Mouse (Mus musculus) lung, adult 18-20 months (tissue): Measurements from ENCODE around the gene Nuf2.
"Not testable (repeated sequence)": the region's sequence is repeated elsewhere in the genome, so short reads cannot be mapped to it uniquely, and the experiment has no call there.

ENCODE experiments used
- DNase-seq, 2 experiments: peaks; one replicate each; pipeline ENCODE4 v3.0.0; 2022; ENCODE audit warnings: mixed read lengths in 2 of 2

The Nuf2 gene

DNA sequence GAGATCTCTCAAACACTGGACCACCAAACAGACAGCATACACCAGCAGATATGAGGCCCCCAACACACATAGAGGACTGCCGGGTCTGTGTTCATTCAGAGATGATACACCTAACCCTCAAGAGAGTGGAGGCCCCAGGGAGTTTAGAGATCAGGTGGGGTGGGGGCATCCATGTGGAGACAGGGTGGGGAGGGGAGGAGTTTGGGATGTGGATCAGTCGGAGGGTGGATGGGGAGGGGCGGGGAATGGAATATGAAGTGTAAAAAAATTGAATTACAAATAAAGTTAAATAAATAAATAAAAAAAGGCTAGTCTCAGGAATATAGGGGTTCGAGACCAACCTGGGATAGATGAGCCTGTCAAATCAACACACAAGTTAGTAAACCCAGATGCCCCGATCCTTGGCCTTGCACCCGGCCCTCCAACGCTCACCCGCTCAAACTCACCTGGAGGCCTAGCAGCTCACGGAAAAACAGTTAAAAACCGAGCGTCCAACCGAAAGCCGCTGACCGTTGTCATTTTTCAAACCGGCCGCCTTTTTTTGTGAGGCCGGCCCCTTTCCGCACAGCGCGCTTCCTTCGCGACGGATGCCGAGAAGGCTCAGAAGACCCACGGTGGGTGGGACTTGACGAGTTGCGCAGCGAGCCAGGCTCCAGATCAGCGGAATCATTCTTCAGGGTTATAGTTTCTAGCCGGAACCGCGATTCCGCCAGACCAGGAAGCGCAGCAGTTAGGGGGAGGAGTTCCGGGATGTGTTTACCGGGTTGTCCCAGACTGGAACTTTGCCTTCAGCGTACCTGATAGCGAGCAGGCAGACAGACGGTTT lies at the start of gene Nuf2:
Nuf2 (minus strand) TSS at position 589 of the 826 bp plus-strand sequence.
- peak; percentile 98 for DNase-seq

- no peak for DNase-seq
These were observed 48.3 kb upstream of the Nuf2 start for GRCm38 (mm10) chr1:169579572-169579971.

DNA sequence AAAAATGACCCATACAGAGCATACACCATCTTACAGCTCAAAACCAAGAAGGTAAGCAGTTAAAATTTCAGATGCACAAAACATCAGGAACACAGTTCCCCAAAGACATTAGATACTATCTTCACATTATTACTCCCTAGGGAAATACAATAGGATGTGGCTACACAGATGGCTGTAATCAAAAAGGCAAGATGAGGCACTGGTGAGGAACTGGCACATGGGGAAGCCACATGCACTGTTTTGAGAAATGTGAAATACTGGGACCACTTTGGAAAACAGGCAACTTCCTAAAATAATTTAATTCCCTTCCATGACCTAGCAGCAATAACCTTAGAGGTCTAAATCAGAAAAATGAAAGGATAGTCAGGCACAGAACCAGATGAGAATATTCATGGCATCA lies 42.9 kb upstream of the Nuf2 start:
- DNase-seq = no peak

- no peak for DNase-seq
These were observed 24.4 kb upstream of the Nuf2 start for GRCm38 (mm10) chr1:169555621-169556020.

- no peak for DNase-seq
These were observed 23.8 kb upstream of the Nuf2 start for GRCm38 (mm10) chr1:169555019-169555418.

GRCm38 (mm10) chr1:169553446-169553845 lies 22.2 kb upstream of the Nuf2 start:
- DNase-seq = no peak

DNA sequence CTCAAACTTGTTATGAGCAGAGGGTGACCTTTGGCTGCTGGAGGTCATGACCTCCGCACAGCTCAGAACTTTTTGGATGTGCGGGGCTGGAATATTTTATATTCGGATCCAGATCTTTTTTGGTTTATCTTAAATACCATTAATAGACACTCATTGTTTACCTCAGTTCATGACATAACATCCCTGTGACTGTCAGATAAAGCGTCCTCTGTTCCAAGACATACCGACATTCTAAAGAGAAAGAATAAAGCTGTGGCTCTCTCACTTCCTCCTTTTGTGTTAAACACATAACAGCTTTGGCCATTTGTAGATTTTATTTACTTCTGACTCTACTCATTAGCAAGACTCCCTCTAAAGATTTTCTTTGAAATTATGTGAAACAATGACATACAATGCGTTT lies 9.2 kb upstream of the Nuf2 start:
- DNase-seq = no peak

GRCm38 (mm10) chr1:169531702-169532535 lies 655 bp upstream of the Nuf2 start:
- peak; percentile 64 to 70 for DNase-seq

GRCm38 (mm10) chr1:169529996-169530518 lies 1.2 kb downstream of the Nuf2 start:
- no peak for DNase-seq

DNA sequence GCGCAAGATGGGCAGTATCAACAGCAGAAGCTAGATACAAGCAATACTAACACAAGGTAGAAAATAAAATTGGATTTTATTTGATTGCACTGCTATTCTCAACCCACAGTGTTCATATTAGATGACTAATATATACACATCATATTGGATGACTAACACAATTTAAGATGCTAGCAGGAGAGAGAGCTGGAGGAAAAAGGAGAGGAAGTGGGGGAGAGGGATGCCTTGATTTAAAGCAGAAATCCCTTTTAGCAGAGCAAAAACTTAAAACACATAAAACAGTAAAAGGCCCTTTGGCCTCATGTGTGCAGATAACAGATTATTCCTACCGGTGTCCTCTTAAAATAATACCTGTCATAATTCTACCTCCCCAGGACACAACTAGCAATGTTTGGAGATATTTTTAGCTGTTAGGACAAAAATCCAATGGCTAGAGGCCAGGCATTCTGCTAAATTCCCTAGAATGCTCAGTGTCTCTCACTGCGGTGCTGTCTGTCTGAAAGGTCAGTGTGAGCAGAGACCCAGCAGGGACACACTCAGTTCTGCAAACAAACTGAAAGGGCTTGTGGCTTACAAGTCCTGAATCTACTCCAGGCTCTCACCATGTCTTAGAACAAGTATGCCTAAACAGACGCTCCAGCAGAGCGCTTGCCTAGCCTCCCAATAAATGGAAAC lies 5.1 kb downstream of the Nuf2 start:
- DNase-seq = no peak

- no peak for DNase-seq
These were observed 11.9 kb downstream of the Nuf2 start for GRCm38 (mm10) chr1:169519337-169519736.

DNA sequence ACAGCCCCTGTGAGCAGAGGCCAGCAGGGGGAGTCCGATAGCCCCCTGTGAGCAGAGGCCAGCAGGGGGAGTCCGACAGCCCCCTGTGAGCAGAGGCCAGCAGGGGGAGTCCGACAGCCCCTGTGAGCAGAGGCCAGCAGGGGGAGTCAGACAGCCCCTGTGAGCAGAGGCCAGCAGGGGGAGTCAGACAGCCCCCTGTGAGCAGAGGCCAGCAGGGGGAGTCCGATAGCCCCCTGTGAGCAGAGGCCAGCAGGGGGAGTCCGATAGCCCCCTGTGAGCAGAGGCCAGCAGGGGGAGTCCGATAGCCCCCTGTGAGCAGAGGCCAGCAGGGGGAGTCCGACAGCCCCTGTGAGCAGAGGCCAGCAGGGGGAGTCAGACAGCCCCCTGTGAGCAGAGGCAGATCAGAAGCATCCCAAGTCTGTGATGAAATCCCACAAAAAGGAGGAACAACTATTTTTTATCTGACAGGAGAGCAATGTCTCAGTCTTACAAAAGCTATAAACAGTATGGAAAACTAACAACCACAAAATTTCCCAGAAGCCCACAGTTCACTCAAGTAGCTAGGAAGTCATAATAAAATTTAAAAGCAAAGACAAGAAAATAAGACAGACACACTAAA lies 13.3 kb downstream of the Nuf2 start:
- DNase-seq = not testable (repeated sequence)

DNA sequence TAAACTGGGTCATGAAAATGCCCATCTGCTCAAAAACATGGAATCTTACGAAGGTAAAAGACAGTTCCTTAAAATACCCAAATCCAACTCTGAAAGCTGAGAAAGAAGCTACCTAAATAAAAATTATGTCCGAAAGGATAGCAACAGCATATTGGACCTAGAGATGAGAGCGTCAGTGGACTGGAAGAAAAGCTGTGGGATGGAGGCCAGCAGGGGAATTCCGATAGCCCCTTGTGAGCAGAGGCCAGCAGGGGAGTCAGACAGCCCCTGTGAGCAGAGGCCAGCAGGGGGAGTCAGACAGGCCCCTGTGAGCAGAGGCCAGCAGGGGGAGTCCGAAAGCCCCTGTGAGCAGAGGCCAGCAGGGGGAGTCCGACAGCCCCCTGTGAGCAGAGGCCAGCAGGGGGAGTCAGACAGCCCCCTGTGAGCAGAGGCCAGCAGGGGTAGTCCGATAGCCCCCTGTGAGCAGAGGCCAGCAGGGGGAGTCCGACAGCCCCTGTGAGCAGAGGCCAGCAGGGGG lies 13.8 kb downstream of the Nuf2 start:
- no peak for DNase-seq

- no peak for DNase-seq
These were observed 24.9 kb downstream of the Nuf2 start for GRCm38 (mm10) chr1:169506354-169506753.

GRCm38 (mm10) chr1:169502876-169503275 lies 28.4 kb downstream of the Nuf2 start:
- no peak for DNase-seq

GRCm38 (mm10) chr1:169495621-169496020 lies 35.6 kb downstream of the Nuf2 start:
- peak in 1 of 2 experiments; percentile 11 for DNase-seq

DNA sequence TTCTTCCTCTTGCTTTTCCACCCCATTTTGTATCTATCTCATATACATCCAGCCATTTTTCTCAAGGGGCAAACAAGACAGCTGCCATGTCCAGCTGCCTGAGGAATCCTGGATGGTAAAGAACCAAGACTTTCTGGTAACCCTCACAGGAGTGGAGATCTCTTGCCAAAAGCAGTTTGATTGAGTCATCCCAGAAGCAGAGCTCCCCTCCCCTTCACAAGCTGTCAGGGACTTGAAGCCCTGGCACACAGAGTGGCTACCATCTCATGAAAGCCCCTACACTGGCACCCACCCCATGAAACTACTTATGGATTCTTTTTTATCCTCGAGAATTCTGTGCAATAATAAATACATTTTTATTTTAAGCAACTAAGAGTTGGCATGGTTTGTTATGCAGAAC lies 39.7 kb downstream of the Nuf2 start:
- no peak for DNase-seq

- DNase-seq = no peak
These were observed 45.8 kb downstream of the Nuf2 start for GRCm38 (mm10) chr1:169485408-169485885.

DNA sequence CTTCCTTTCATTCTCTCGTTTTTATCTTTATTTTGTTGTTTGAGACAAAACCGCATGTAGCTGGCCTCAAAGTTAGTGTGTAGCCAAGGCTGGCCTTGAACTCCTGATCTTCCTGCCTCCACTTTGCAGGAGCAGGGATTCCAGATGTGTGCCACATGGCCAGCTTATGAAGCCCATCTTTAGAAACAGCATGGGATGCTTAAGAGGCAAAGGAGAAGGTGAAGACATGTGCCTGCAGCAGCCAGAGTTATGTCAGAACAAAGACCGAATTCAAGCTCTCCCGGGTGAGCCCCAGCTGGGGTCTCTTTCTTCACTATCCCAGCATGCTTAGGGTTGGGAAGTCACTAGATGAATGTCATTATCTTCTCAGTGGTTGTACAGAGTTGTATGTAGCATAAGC lies 46.7 kb downstream of the Nuf2 start:
- DNase-seq = no peak

DNA sequence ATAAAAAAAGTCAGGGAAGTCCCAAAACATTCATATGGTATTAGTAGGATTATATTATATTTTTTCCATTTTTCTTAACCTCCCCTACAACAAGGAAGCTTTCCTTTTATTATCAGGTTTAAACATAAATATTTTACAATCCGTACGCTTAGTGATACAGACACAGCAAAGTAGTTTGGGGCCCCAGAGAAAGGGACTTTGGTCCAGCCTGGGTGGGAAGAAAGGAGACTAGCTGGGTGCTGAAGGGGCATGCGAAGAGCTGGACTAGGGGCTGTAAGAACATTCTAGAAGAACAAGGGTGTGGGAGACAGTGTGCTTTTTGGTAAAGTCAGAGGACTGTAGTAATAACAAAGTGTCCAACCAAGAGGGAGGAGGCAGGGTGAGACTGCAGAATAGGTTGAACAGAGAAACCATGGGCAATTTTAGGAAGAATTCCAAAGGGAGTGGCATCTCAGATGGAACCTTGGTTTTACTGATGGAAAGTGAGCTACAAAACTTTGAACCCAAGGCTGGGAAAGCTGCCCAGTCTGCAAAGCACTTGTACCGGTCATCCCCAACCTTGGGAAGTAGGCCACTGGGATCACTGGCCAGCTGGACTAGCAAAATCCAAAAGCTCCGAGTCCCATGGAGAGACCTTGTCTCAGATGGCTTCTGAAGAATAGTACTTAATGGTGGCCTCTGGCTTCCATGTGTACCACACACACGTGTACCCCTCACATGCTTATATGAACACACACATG lies 48.5 kb downstream of the Nuf2 start:
- no peak for DNase-seq

DNA sequence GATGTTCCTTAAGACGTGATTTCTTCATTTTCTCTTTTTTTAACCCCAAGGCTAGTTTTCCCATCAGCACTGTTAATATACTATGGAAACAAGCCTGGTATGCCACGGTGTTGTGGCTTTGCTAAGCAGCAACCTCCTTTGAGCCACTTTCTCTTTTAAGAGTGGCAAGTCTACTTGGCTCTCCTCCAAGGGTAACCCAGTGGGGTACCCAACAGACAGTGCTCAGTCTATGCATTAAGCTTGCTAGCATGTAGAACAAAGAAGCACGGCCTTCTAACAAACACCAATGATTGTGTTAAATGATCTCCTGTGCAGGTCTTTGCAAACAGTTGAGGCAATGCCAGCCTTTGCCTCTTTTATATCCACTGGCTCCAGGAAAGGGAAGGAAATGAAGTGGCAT lies 60.1 kb downstream of the Nuf2 start:
- no peak for DNase-seq

GRCm38 (mm10) chr1:169467791-169468190 lies 63.5 kb downstream of the Nuf2 start:
- no peak for DNase-seq
